In the genomic region with DNA sequence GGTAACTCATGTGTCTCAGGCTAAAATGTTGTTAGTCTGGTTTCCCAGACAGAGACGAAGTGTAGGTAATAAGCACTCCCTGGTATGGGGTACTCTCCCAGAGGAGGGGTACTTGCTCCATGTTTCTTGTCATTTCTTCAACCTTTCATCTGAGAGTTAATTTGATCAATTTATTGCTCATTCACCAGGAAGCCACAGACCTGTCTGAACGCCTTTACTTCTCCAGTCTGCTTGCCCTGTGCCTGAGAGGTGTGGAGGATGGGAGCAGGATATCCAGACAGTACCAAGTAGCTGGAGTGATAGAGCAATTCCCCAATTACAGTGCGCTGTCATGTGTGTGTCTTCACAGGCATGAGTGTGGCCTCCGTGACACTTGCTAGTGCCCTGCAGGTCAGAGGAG, we compare ENCODE assay signal across 40 mouse cellular contexts. TPM values are rescaled to one million over a fixed set of nuclear protein-coding genes. Genes with fewer than 3 reads are reported as not detected.
"Had no signal": no experiment of that assay in that cellular context is flagged by ENCODE, and none has a peak within 500 bp of the region (broad histone marks: within the 10 kb centered on the region; RNA-seq: fewer than 3 reads in every experiment).

No protein-coding gene starts in this region.

- H3K4me3 ChIP-seq: heart, embryonic 12.5 days; heart, embryonic 13.5 days; heart, embryonic 15.5 days; hindbrain, embryonic 10.5 days; hindbrain, embryonic 12.5 days; hindbrain, embryonic 13.5 days; hindbrain, embryonic 15.5 days; intestine, embryonic 15.5 days; kidney, embryonic 15.5 days; layer of hippocampus, adult 2 months; left cerebral cortex, adult 2 months had no signal

- ATAC-seq: hindbrain, embryonic 16.5 days; hindbrain, postnatal 0 days; inflammation-experienced regulatory T-cells, adult 6 months; intestine, embryonic 15.5 days; intestine, embryonic 16.5 days; intestine, postnatal 0 days had no signal

- DNase-seq: heart, postnatal 10 days; heart, postnatal 14 days; heart, postnatal 36 days; heart, postnatal 4 days; kidney, adult 11 months; kidney, adult 18-20 months; kidney, adult 2 months; kidney, adult 8-10 months; kidney, adult 9 months; kidney, postnatal 10 days; kidney, postnatal 14 days; kidney, postnatal 25 days; kidney, postnatal 36 days; kidney, postnatal 4 days; layer of hippocampus, adult 9-11 months; layer of hippocampus, postnatal 36 days had no signal

- H3K4me2 ChIP-seq: heart, embryonic 11.5 days; heart, embryonic 12.5 days; heart, embryonic 13.5 days; heart, embryonic 15.5 days; hindbrain, embryonic 12.5 days; hindbrain, embryonic 13.5 days; hindbrain, embryonic 14.5 days; hindbrain, embryonic 15.5 days; intestine, embryonic 15.5 days; kidney, embryonic 15.5 days had no signal

- H3K27me3 ChIP-seq: heart, embryonic 12.5 days; heart, embryonic 13.5 days; hindbrain, embryonic 12.5 days; hindbrain, embryonic 13.5 days; hindbrain, embryonic 15.5 days; intestine, embryonic 15.5 days; kidney, embryonic 15.5 days had no signal

- H3K4me1 ChIP-seq: hindbrain, embryonic 15.5 days; intestine, embryonic 15.5 days had no signal

- H3K9me3 ChIP-seq: heart, embryonic 12.5 days; heart, embryonic 13.5 days; heart, embryonic 15.5 days; hindbrain, embryonic 10.5 days; hindbrain, embryonic 12.5 days; hindbrain, embryonic 13.5 days; hindbrain, embryonic 15.5 days; intestine, embryonic 15.5 days; kidney, embryonic 15.5 days had no signal

- H3K27ac ChIP-seq: heart, embryonic 13.5 days; heart, embryonic 15.5 days; hindbrain, embryonic 10.5 days; hindbrain, embryonic 12.5 days; hindbrain, embryonic 13.5 days; hindbrain, embryonic 14.5 days; hindbrain, embryonic 15.5 days; hindbrain, postnatal 0 days; intestine, embryonic 15.5 days; kidney, embryonic 15.5 days; kidney, postnatal 0 days; layer of hippocampus, adult 2 months; left cerebral cortex, adult 2 months had no signal

- H3K9ac ChIP-seq: heart, embryonic 12.5 days; heart, embryonic 13.5 days; heart, embryonic 15.5 days; hindbrain, embryonic 12.5 days; hindbrain, embryonic 13.5 days; hindbrain, embryonic 14.5 days; hindbrain, embryonic 15.5 days; intestine, embryonic 15.5 days; kidney, embryonic 15.5 days had no signal

- H3K36me3 ChIP-seq: heart, embryonic 12.5 days; heart, embryonic 13.5 days; heart, embryonic 15.5 days; hindbrain, embryonic 10.5 days; hindbrain, embryonic 12.5 days; hindbrain, embryonic 13.5 days; hindbrain, embryonic 15.5 days; intestine, embryonic 15.5 days; kidney, embryonic 15.5 days had no signal

RNA-seq across cellular contexts. Expression of a gene that starts 23.7 kb away (rescaled TPM):
- total RNA-seq: heart, postnatal 10 days; heart, postnatal 25 days; heart, postnatal 36 days; hematopoietic stem cell, adult 5-6 weeks had no signal
- polyA plus RNA-seq: heart, embryonic 13.5 days; heart, embryonic 14.5 days; hindbrain, embryonic 13.5 days; inflammation-experienced regulatory T-cells, adult 6 months; intestine, embryonic 15.5 days; intestine, embryonic 16.5 days; intestine, postnatal 0 days; kidney, embryonic 14.5 days; kidney, postnatal 0 days; large intestine, adult 2 months had no signal
